Mouse (Mus musculus): ENCODE data around the gene Frem1.

- no peak for TF ChIP-seq CTCF (IDR thresholded peaks at IDR 0.05; ENCODE audit: low read depth, low read length)
- no peak for TF ChIP-seq GATA1 (IDR thresholded peaks at IDR 0.05; ENCODE audit: borderline replicate concordance, low read length)
- TF ChIP-seq TAL1 (conservative IDR thresholded peaks at IDR 0.05; ENCODE audit: low read depth, low read length) = no peak
- no peak for TF ChIP-seq GATA2 (IDR thresholded peaks at IDR 0.05; ENCODE audit: borderline replicate concordance, low read depth, low read length)
Observed at GRCm38 (mm10) chr4:83056496-83056895, 4.4 kb upstream of the Frem1 start.
